Mouse (Mus musculus) brain, embryonic 14.5 days (tissue): ENCODE measurements around the gene Fkbp5.

Experiments used
- CTCF ChIP-seq: fragments of 200-500 bp; IDR thresholded peaks from 2 replicates; pipeline ENCODE4 v1.5.1; 2012; ENCODE audit warnings: inconsistent platforms, mild to moderate bottlenecking, moderate library complexity, borderline replicate concordance; ENCODE audit not compliant: insufficient read depth, insufficient read length; ENCODE audit errors: extremely low read depth
- POLR2A ChIP-seq: fragments of 200-500 bp; IDR thresholded peaks from 2 replicates; pipeline ENCODE4 v1.6.1; 2012; ENCODE audit warnings: mild to moderate bottlenecking, inconsistent platforms, borderline replicate concordance; ENCODE audit not compliant: poor library complexity, insufficient read depth, insufficient read length, severe bottlenecking; ENCODE audit errors: extremely low read depth

DNA sequence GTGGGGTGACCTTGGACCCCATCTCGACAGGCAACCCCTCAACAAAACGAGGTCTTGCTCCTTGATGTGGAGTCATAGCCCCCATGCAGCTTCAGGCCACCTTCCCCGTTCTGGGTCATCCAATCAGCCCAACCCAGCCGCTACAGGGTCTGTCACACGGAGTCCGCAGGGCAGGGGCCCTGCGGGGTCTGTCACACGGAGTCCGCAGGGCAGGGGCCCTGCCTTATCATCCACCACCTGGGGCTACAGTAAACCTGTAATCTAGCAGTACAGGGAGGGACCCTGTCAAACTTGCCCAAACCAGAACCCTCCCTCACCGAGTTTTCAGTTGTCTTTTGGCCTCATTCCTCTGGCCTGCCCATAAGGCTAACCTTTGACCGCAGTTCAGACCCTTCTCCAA lies 165.3 kb downstream of the Fkbp5 start:
- TF ChIP-seq POLR2A (no peak), CTCF (no peak)
